Mouse (Mus musculus): Measurements from ENCODE around the gene Gm18336.

DNA sequence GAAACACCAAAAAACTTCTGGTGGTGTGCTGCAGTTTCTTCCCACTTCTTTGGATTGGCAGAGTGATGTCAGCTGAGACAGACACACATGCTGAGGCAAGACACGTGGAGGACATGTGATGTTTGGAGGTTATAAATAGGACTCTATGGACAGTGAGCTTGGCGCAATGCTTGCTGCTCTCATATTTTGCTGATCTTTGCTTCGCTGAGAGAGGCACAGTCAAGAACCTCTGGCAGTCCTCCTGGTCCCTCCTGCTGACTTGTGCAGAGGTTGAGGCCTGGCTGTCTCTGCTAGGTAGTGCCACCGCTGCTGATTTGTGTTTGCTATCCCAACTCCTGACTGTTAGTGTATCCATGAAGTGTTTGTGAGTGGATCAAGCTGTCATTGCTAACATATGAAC lies 7.1 kb downstream of the Gm18336 start:
- no peak for TF ChIP-seq CTCF (IDR thresholded peaks at IDR 0.05; ENCODE audit: low read depth, low read length)
- no peak for TF ChIP-seq GATA1 (IDR thresholded peaks at IDR 0.05; ENCODE audit: borderline replicate concordance, low read length)
- no peak for TF ChIP-seq POLR2AphosphoS5 (IDR thresholded peaks at IDR 0.05; ENCODE audit: insufficient replicate concordance, low read depth, low read length)
